In the genomic region with DNA sequence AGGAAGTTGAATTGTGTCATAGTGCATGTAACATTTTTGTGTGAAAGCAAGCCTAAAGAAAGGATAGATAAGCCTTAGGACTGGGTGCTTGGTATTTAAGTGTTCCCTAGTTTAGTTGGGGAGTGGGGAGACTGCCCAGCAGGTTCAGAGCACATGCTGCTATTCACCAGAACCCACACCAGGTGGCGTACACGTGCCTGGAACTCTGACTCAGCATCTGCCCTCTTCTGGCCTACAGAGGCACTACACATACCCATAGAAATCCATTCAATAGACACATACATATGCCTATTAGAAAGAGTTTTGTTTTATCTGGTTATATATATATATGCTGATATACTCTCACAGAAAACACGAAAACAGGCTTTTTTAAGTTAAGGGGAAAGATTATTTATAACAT, we compare ENCODE assay signal across 9 mouse cellular contexts. TPM values are rescaled to one million over a fixed set of nuclear protein-coding genes. Genes with fewer than 3 reads are reported as not detected.
DNase-seq lines count a peak whose midpoint lies in the region; ATAC-seq lines count a peak whose summit lies in the region.
"Had no signal": no experiment of that assay in that cellular context is flagged by ENCODE, and none has a peak within 500 bp of the region (broad histone marks: within the 10 kb centered on the region; RNA-seq: fewer than 3 reads in every experiment).

No protein-coding gene starts in this region.

- no peaks in the 10 kb centered on the region for H3K4me1 ChIP-seq in midbrain, embryonic 11.5 days (ENCODE audit: control insufficient read depth, insufficient read depth, low read length)
- no peaks in the 10 kb centered on the region for H3K4me1 ChIP-seq in midbrain, embryonic 15.5 days
- no peaks in the 10 kb centered on the region for H3K4me1 ChIP-seq in liver, embryonic 13.5 days (replicated peaks)
- H3K4me1 ChIP-seq: liver, embryonic 15.5 days had no signal

- no peaks in the 10 kb centered on the region for H3K9me3 ChIP-seq in midbrain, embryonic 11.5 days (ENCODE audit: control insufficient read depth, low read length)
- H3K9me3 ChIP-seq in midbrain, embryonic 15.5 days, result no peaks in the 10 kb centered on the region
- no peaks in the 10 kb centered on the region for H3K9me3 ChIP-seq in liver, embryonic 13.5 days (replicated peaks)
- H3K9me3 ChIP-seq: liver, embryonic 15.5 days had no signal

- H3K27ac ChIP-seq in midbrain, embryonic 11.5 days (ENCODE audit: low read depth, low read length), result no peak overlapping the region
- H3K27ac ChIP-seq in midbrain, embryonic 15.5 days, result no peak overlapping the region
- no peak overlapping the region for H3K27ac ChIP-seq in liver, embryonic 13.5 days
- H3K27ac ChIP-seq: liver, embryonic 15.5 days had no signal

- no peak for ATAC-seq in midbrain, embryonic 11.5 days (ENCODE audit: low FRiP score)
- no peak for ATAC-seq in midbrain, embryonic 15.5 days (replicated peaks)
- ATAC-seq in liver, embryonic 13.5 days (ENCODE audit: low read depth), result no peak

- no peak overlapping the region for H3K9ac ChIP-seq in midbrain, embryonic 11.5 days (ENCODE audit: low read length)
- no peak overlapping the region for H3K9ac ChIP-seq in midbrain, embryonic 15.5 days
- no peak overlapping the region for H3K9ac ChIP-seq in liver, embryonic 13.5 days
- H3K9ac ChIP-seq: liver, embryonic 15.5 days had no signal

- H3K36me3 ChIP-seq in midbrain, embryonic 11.5 days (ENCODE audit: control insufficient read depth, insufficient read depth, low read length), result peaks cover 8% of the 10 kb centered on the region; the same call in 1 of the 2 replicates
- H3K36me3 ChIP-seq in midbrain, embryonic 15.5 days (replicated peaks), result peaks cover 67% of the 10 kb centered on the region
- peaks cover 59% of the 10 kb centered on the region for H3K36me3 ChIP-seq in liver, embryonic 13.5 days

- no peak overlapping the region for H3K4me2 ChIP-seq in midbrain, embryonic 11.5 days
- no peak overlapping the region for H3K4me2 ChIP-seq in midbrain, embryonic 15.5 days
- H3K4me2 ChIP-seq in liver, embryonic 13.5 days, result no peak overlapping the region
- H3K4me2 ChIP-seq: liver, embryonic 15.5 days had no signal

- no peak overlapping the region for H3K4me3 ChIP-seq in midbrain, embryonic 11.5 days (ENCODE audit: low read depth, low read length)
- H3K4me3 ChIP-seq in midbrain, embryonic 15.5 days, result no peak overlapping the region
- no peak overlapping the region for H3K4me3 ChIP-seq in liver, embryonic 13.5 days (replicated peaks)
- H3K4me3 ChIP-seq: liver, embryonic 15.5 days had no signal

- 25% methylated on average over 3 of the region's 3 CpGs for WGBS in midbrain, embryonic 11.5 days
- WGBS in midbrain, embryonic 15.5 days, result 22% methylated on average over 3 of the region's 3 CpGs
- 12% methylated on average over 3 of the region's 3 CpGs for WGBS in liver, embryonic 13.5 days (ENCODE audit: insufficient replicate concordance)

- peak; percentile 94 for DNase-seq in midbrain, embryonic 11.5 days (ENCODE audit: low spot score, missing footprints)
- DNase-seq in WW6 (ENCODE audit: low read depth, low spot score), result peak; percentile 28
- DNase-seq in embryo, embryonic 11 days, result peak; percentile 57
- peak; percentile 89 for DNase-seq in induced T-regulatory cell, adult 2 months (ENCODE audit: low read depth)
- DNase-seq in liver, embryonic 13.5 days, result peak; percentile 64
- peak; percentile 52 for DNase-seq in right cerebral cortex, adult 18-20 months
- peak; percentile 29 to 56 for DNase-seq in urinary bladder, postnatal 36 days (ENCODE audit: low spot score in 2 of 2)

- H3K27me3 ChIP-seq in midbrain, embryonic 11.5 days (ENCODE audit: control insufficient read depth, insufficient read depth, low read length), result no peaks in the 10 kb centered on the region
- H3K27me3 ChIP-seq in midbrain, embryonic 15.5 days (replicated peaks), result no peaks in the 10 kb centered on the region
- no peaks in the 10 kb centered on the region for H3K27me3 ChIP-seq in liver, embryonic 13.5 days
- H3K27me3 ChIP-seq: liver, embryonic 15.5 days had no signal

RNA-seq across cellular contexts. Expression of a gene that starts 23.2 kb away (rescaled TPM):
- polyA plus RNA-seq in midbrain, embryonic 11.5 days (2014; fragmentation: Nextera tagmentation; extraction: Ambion mirVana), result 11.1 TPM in 2 replicates
- 2.9 and 3.7 TPM in 2 replicates for polyA plus RNA-seq in midbrain, embryonic 15.5 days (2015; fragmentation: Nextera tagmentation; extraction: Ambion mirVana)
- polyA plus RNA-seq in liver, embryonic 13.5 days (2015; fragmentation: Nextera tagmentation; extraction: Ambion mirVana), result 4.5 and 5.9 TPM in 2 replicates

RNA-seq across cellular contexts. Expression of a gene that starts 36.2 kb away (rescaled TPM):
- polyA plus RNA-seq in midbrain, embryonic 11.5 days (2014; fragmentation: Nextera tagmentation; extraction: Ambion mirVana), result 49.1 and 56.6 TPM in 2 replicates
- polyA plus RNA-seq in midbrain, embryonic 15.5 days (2015; fragmentation: Nextera tagmentation; extraction: Ambion mirVana), result 60.6 and 63.2 TPM in 2 replicates
- 12.8 and 13.6 TPM in 2 replicates for polyA plus RNA-seq in liver, embryonic 13.5 days (2015; fragmentation: Nextera tagmentation; extraction: Ambion mirVana)

Comparison
In these comparisons a context has a peak if more than half of its experiments do, and no peak if none do; other contexts are left out.
1. DNase-seq: peak in every context shown above with its lines; median percentile 94 in midbrain, embryonic 11.5 days; 89 in induced T-regulatory cell, adult 2 months; 64 in liver, embryonic 13.5 days; 57 in embryo, embryonic 11 days; 52 in right cerebral cortex, adult 18-20 months; 42 in urinary bladder, postnatal 36 days; 28 in WW6.